Mouse (Mus musculus) right cerebral cortex, adult 2 months (tissue): Measurements from ENCODE around the gene Olfr1222.
"Not testable (repeated sequence)": the region's sequence is repeated elsewhere in the genome, so short reads cannot be mapped to it uniquely, and the experiment has no call there.

Experiments
- DNase-seq, 2 experiments: peaks; one replicate each; pipeline ENCODE4 v3.0.0; 2021 to 2022; ENCODE audit warnings: low spot score in 2 of 2

Gene Olfr1222

DNA sequence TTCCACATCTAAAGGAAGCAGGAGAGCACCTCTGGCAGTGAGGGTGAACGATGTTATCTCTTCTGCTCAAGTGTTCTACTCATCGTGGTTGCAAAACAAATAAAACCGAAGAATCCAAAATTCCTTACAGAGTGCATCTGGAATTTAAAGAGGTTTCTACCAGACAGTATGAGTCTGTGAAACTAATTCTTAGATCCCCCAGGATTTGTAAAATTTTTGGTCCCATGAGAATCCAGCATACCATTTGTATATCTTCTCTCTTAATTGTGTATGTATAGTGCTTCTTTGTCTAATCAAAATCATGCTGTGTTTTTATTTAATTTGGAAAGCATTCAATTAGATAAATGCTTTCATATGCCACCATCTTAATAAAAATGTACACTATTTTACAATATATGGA, at the start of gene Olfr1222:
TSS of gene Olfr1222 (minus strand) at position 101 of the 400 bp plus-strand sequence.
- no peak for DNase-seq

- no peak for DNase-seq
These were observed 41.7 kb upstream of the Olfr1222 start, which contains the start of gene Olfr1225 for GRCm38 (mm10) chr2:89174569-89174968. TSS of gene Olfr1225 (minus strand) at chr2:89174669.

GRCm38 (mm10) chr2:89164711-89165110, 31.9 kb upstream of the Olfr1222 start:
- not testable (repeated sequence) for DNase-seq

DNA sequence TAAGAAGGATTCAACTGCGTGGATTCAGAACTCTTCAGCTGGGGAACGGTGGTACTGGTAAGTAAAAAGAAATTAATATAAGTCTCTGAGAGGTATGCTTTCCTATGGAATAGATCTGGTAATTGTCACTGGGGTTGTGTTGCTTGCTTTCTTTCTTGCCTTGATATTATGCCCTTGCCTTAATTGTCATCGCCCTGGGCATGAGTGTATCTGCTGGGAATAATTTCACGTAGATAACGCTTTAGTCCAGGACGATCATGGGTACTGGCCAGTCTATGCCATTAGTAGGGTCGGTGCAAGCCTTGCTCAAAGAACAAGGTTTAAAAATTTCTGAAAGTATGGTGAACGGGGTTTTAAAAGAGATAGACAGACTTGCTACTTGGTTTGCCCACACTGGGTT, 31.1 kb upstream of the Olfr1222 start, which contains the start of gene Olfr1224-ps1:
TSS of gene Olfr1224-ps1 (minus strand) at position 101 of the 400 bp plus-strand sequence.
- not testable (repeated sequence) for DNase-seq

- DNase-seq = no peak
These were observed 18.6 kb upstream of the Olfr1222 start, which contains the start of gene Olfr1223 for GRCm38 (mm10) chr2:89151460-89151859. TSS of gene Olfr1223 (minus strand) at chr2:89151560.

DNA sequence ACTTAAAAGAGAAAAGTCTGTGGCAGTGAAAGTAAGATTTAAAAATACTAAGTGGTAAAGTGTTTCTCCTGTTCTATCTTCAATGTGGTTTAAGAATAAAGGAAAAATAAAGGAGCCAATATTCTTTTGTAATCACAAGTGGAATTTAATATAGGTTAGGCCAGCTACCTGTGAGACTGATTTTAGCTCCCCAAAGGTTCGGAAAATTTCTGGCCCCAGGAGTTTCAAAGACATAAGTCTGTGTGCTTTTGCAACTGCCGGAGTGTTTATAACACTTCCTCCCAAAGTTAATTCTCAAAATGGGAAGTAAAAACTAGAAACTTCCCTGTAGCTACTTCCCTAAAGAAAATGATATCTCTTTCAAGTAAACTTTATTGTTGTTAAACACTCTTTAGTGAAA, 15.7 kb downstream of the Olfr1222 start, which contains the start of gene Olfr1221:
TSS of gene Olfr1221 (minus strand) at position 101 of the 400 bp plus-strand sequence.
- no peak for DNase-seq

- no peak for DNase-seq
These were observed 26.1 kb downstream of the Olfr1222 start, which contains the start of gene Olfr1220 for GRCm38 (mm10) chr2:89106735-89107134. TSS of gene Olfr1220 (minus strand) at chr2:89106835.

GRCm38 (mm10) chr2:89105651-89106050, 27.2 kb downstream of the Olfr1222 start:
- no peak for DNase-seq

DNA sequence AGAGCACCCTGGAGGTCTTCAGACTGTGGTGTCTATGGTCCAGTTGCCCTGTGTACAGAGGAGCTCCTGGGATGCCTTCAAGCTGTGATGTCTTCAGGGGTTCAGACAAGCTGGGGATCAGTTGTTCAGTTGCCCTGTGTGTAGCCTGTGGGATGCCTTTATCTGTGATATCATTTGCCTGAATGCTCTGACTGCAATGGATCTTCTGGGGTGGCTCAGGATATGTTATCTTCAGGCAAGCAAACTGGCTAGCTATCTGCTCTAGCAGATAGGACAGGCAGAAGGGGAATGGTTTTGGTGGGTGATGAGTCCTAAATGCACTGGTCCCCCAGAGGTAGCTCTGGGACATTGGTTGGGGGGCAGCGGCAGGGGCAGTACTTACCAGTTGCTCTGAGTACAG, 39.0 kb downstream of the Olfr1222 start:
- DNase-seq = no peak

GRCm38 (mm10) chr2:89083413-89083812, 49.4 kb downstream of the Olfr1222 start, which contains the start of gene Olfr1219:
TSS of gene Olfr1219 (minus strand) at chr2:89083513.
- DNase-seq = no peak

GRCm38 (mm10) chr2:89081487-89081886, 51.4 kb downstream of the Olfr1222 start:
- no peak for DNase-seq
